Mouse (Mus musculus): ENCODE results near the gene Slc35e3. TPM values are rescaled to one million over a fixed set of nuclear protein-coding genes. Genes with fewer than 3 reads are reported as not detected.

The Slc35e3 gene
- polyA plus RNA-seq, 1 experiment from 2014 or later = 29.0 TPM

- Histone ChIP-seq H3K9ac (replicated peaks; ENCODE audit: low read depth, low read length) (no peak overlapping the region), H3K9me3 (ENCODE audit: control insufficient read depth, low read length) (no peaks in the 10 kb centered on the region), H3K27me3 (replicated peaks; ENCODE audit: control insufficient read depth, insufficient read depth, low read length) (no peaks in the 10 kb centered on the region), H3K4me1 (replicated peaks; ENCODE audit: control insufficient read depth, insufficient read depth, low read length) (peaks cover 15% of the 10 kb centered on the region), H3K27ac (ENCODE audit: low read length) (no peak overlapping the region), H3K36me3 (ENCODE audit: control insufficient read depth, insufficient read depth) (no peaks in the 10 kb centered on the region), H3K4me3 (replicated peaks; ENCODE audit: low read length) (no peak overlapping the region), H3K4me2 (ENCODE audit: low read length) (no peak overlapping the region)
- WGBS = 88% methylated on average over 9 of the region's 9 CpGs
- ATAC-seq = no peak
These were observed 33.3 kb downstream of the Slc35e3 start for GRCm38 (mm10) chr10:117712871-117713270.

- Histone ChIP-seq H3K27ac (ENCODE audit: low read length) (no peak overlapping the region), H3K9ac (replicated peaks; ENCODE audit: low read depth, low read length) (no peak overlapping the region), H3K27me3 (replicated peaks; ENCODE audit: control insufficient read depth, insufficient read depth, low read length) (no peaks in the 10 kb centered on the region), H3K4me3 (replicated peaks; ENCODE audit: low read length) (no peak overlapping the region), H3K4me2 (ENCODE audit: low read length) (no peak overlapping the region), H3K4me1 (replicated peaks; ENCODE audit: control insufficient read depth, insufficient read depth, low read length) (peaks cover 15% of the 10 kb centered on the region), H3K36me3 (ENCODE audit: control insufficient read depth, insufficient read depth) (no peaks in the 10 kb centered on the region), H3K9me3 (ENCODE audit: control insufficient read depth, low read length) (no peaks in the 10 kb centered on the region)
- 92% methylated on average over 9 of the region's 9 CpGs for WGBS
- ATAC-seq = no peak
These were observed 33.9 kb downstream of the Slc35e3 start for GRCm38 (mm10) chr10:117712191-117712754.

- 58% methylated on average over 5 of the region's 5 CpGs for WGBS
- H3K4me3 ChIP-seq (replicated peaks; ENCODE audit: low read length) = peak overlapping the region; percentile 92
- H3K9me3 ChIP-seq (ENCODE audit: control insufficient read depth, low read length) = no peaks in the 10 kb centered on the region
- no peaks in the 10 kb centered on the region for H3K27me3 ChIP-seq (replicated peaks; ENCODE audit: control insufficient read depth, insufficient read depth, low read length)
- H3K4me2 ChIP-seq (ENCODE audit: low read length) = peak overlapping the region; percentile 54
- peaks cover 15% of the 10 kb centered on the region for H3K4me1 ChIP-seq (replicated peaks; ENCODE audit: control insufficient read depth, insufficient read depth, low read length)
- no peak overlapping the region for H3K27ac ChIP-seq (ENCODE audit: low read length)
- H3K36me3 ChIP-seq (ENCODE audit: control insufficient read depth, insufficient read depth) = 0 out of 2 replicates have a peak, but pooled peaks cover 2% of the 10 kb centered on the region
- peak overlapping the region; percentile 100; the same call in 1 of the 2 replicates for H3K9ac ChIP-seq (replicated peaks; ENCODE audit: low read depth, low read length)
- no peak for ATAC-seq
These were observed 34.8 kb downstream of the Slc35e3 start for GRCm38 (mm10) chr10:117711408-117711807.

GRCm38 (mm10) chr10:117710604-117711141 lies 35.5 kb downstream of the Slc35e3 start, which contains the start of gene Mdm2:
TSS of gene Mdm2 (minus strand) at chr10:117710758.
- under 1% methylated on average over 52 of the region's 52 CpGs for WGBS
- Histone ChIP-seq H3K27ac (ENCODE audit: low read length) (peak within 1 kb of the TSS; percentile 98), H3K4me1 (replicated peaks; ENCODE audit: control insufficient read depth, insufficient read depth, low read length) (peaks cover 15% of the 10 kb centered on the region), H3K9me3 (ENCODE audit: control insufficient read depth, low read length) (no peaks in the 10 kb centered on the region), H3K4me2 (ENCODE audit: low read length) (peak within 1 kb of the TSS; percentile 91), H3K36me3 (ENCODE audit: control insufficient read depth, insufficient read depth) (0 out of 2 replicates have a peak, but pooled peaks cover 2% of the 10 kb centered on the region), H3K9ac (replicated peaks; ENCODE audit: low read depth, low read length) (peak within 1 kb of the TSS; percentile 100), H3K27me3 (replicated peaks; ENCODE audit: control insufficient read depth, insufficient read depth, low read length) (no peaks in the 10 kb centered on the region), H3K4me3 (replicated peaks; ENCODE audit: low read length) (peak within 1 kb of the TSS; percentile 92)
- peak; percentile 95 for ATAC-seq

- under 1% methylated on average over 70 of the region's 71 CpGs for WGBS
- Histone ChIP-seq H3K4me2 (ENCODE audit: low read length) (peak overlapping the region; percentile 91), H3K27ac (ENCODE audit: low read length) (peak overlapping the region; percentile 98), H3K36me3 (ENCODE audit: control insufficient read depth, insufficient read depth) (0 out of 2 replicates have a peak, but pooled peaks cover 2% of the 10 kb centered on the region), H3K4me1 (replicated peaks; ENCODE audit: control insufficient read depth, insufficient read depth, low read length) (peaks cover 15% of the 10 kb centered on the region), H3K4me3 (replicated peaks; ENCODE audit: low read length) (peak overlapping the region; percentile 92), H3K9ac (replicated peaks; ENCODE audit: low read depth, low read length) (peak overlapping the region; percentile 100), H3K27me3 (replicated peaks; ENCODE audit: control insufficient read depth, insufficient read depth, low read length) (no peaks in the 10 kb centered on the region), H3K9me3 (ENCODE audit: control insufficient read depth, low read length) (no peaks in the 10 kb centered on the region)
- peak; percentile 62 for ATAC-seq
These were observed 36.1 kb downstream of the Slc35e3 start for GRCm38 (mm10) chr10:117709930-117710603.

GRCm38 (mm10) chr10:117709326-117709830 lies 36.8 kb downstream of the Slc35e3 start:
- WGBS = 51% methylated on average over 12 of the region's 12 CpGs
- no peak for ATAC-seq
- H3K4me2 ChIP-seq (ENCODE audit: low read length) = peak overlapping the region; percentile 91
- H3K4me1 ChIP-seq (replicated peaks; ENCODE audit: control insufficient read depth, insufficient read depth, low read length) = peaks cover 15% of the 10 kb centered on the region
- no peak overlapping the region for H3K27ac ChIP-seq (ENCODE audit: low read length)
- H3K9ac ChIP-seq (replicated peaks; ENCODE audit: low read depth, low read length) = peak overlapping the region; percentile 100
- no peaks in the 10 kb centered on the region for H3K9me3 ChIP-seq (ENCODE audit: control insufficient read depth, low read length)
- H3K36me3 ChIP-seq (ENCODE audit: control insufficient read depth, insufficient read depth) = peaks cover 3% of the 10 kb centered on the region; the same call in 1 of the 2 replicates
- peak overlapping the region; percentile 92 for H3K4me3 ChIP-seq (replicated peaks; ENCODE audit: low read length)
- no peaks in the 10 kb centered on the region for H3K27me3 ChIP-seq (replicated peaks; ENCODE audit: control insufficient read depth, insufficient read depth, low read length)

- Histone ChIP-seq H3K4me1 (replicated peaks; ENCODE audit: control insufficient read depth, insufficient read depth, low read length) (peaks cover 15% of the 10 kb centered on the region), H3K9me3 (ENCODE audit: control insufficient read depth, low read length) (no peaks in the 10 kb centered on the region), H3K4me3 (replicated peaks; ENCODE audit: low read length) (0 out of 2 replicates have a peak overlapping the region, but pooled peaks have one; percentile 14), H3K4me2 (ENCODE audit: low read length) (peak overlapping the region; percentile 91), H3K36me3 (ENCODE audit: control insufficient read depth, insufficient read depth) (peaks cover 5% of the 10 kb centered on the region; the same call in 1 of the 2 replicates), H3K27me3 (replicated peaks; ENCODE audit: control insufficient read depth, insufficient read depth, low read length) (no peaks in the 10 kb centered on the region), H3K9ac (replicated peaks; ENCODE audit: low read depth, low read length) (no peak overlapping the region), H3K27ac (ENCODE audit: low read length) (no peak overlapping the region)
- WGBS = 86% methylated on average over 9 of the region's 9 CpGs
- no peak for ATAC-seq
These were observed 37.3 kb downstream of the Slc35e3 start for GRCm38 (mm10) chr10:117708856-117709255.

- Histone ChIP-seq H3K4me3 (replicated peaks; ENCODE audit: low read length) (no peak overlapping the region), H3K27me3 (replicated peaks; ENCODE audit: control insufficient read depth, insufficient read depth, low read length) (no peaks in the 10 kb centered on the region), H3K36me3 (ENCODE audit: control insufficient read depth, insufficient read depth) (peaks cover 7% of the 10 kb centered on the region; the same call in 1 of the 2 replicates), H3K4me1 (replicated peaks; ENCODE audit: control insufficient read depth, insufficient read depth, low read length) (peaks cover 15% of the 10 kb centered on the region), H3K27ac (ENCODE audit: low read length) (no peak overlapping the region), H3K9me3 (ENCODE audit: control insufficient read depth, low read length) (no peaks in the 10 kb centered on the region), H3K4me2 (ENCODE audit: low read length) (no peak overlapping the region), H3K9ac (replicated peaks; ENCODE audit: low read depth, low read length) (no peak overlapping the region)
- 97% methylated on average over 2 of the region's 2 CpGs for WGBS
- ATAC-seq = no peak
These were observed 37.8 kb downstream of the Slc35e3 start for GRCm38 (mm10) chr10:117708376-117708775.
